Mouse (Mus musculus) myocyte (in vitro differentiated cells): ENCODE data around the gene Plekhm3.

ENCODE experiments used
- CEBPB ChIP-seq: IDR thresholded peaks from 2 replicates; pipeline ENCODE4 v1.6.1; 2011; ENCODE audit warnings: mild to moderate bottlenecking, moderate library complexity; ENCODE audit not compliant: poor library complexity, insufficient read depth, severe bottlenecking
- E2F4 ChIP-seq: IDR thresholded peaks from one replicate; pipeline ENCODE4 v1.6.1; 2011; ENCODE audit warnings: mild to moderate bottlenecking, control low read depth, moderate library complexity; ENCODE audit not compliant: insufficient read depth
- MAX ChIP-seq: IDR thresholded peaks from one replicate; pipeline ENCODE4 v1.6.1; 2011; ENCODE audit warnings: low read depth, mild to moderate bottlenecking, control low read depth
- MYOD1 ChIP-seq, 3 experiments: IDR thresholded peaks; one replicate each; pipeline ENCODE4 v1.6.1; 2011; ENCODE audit warnings: control low read depth in 2 of 3, low read depth in 2 of 3, mild to moderate bottlenecking in 2 of 3, moderate library complexity in 1 of 3; ENCODE audit not compliant: insufficient read length in 2 of 3, control insufficient read depth in 1 of 3
- MYOG ChIP-seq, 3 experiments: IDR thresholded peaks; one replicate each; pipeline ENCODE4 v1.6.1; 2011; ENCODE audit warnings: control low read depth in 2 of 3, low read depth in 2 of 3, mild to moderate bottlenecking in 2 of 3; ENCODE audit not compliant: insufficient read length in 2 of 3, control insufficient read depth in 1 of 3, insufficient read depth in 1 of 3
- POLR2A ChIP-seq: IDR thresholded peaks from one replicate; pipeline ENCODE4 v1.6.1; 2011; ENCODE audit warnings: low read depth, mild to moderate bottlenecking, control low read depth, moderate library complexity; ENCODE audit not compliant: insufficient read length
- POLR2AphosphoS2 ChIP-seq: IDR thresholded peaks from one replicate; pipeline ENCODE4 v1.6.1; 2011; ENCODE audit warnings: low read depth, control low read depth; ENCODE audit not compliant: insufficient read length
- SRF ChIP-seq: IDR thresholded peaks from one replicate; pipeline ENCODE4 v1.6.1; 2011; ENCODE audit warnings: low read depth; ENCODE audit not compliant: control insufficient read depth, insufficient read length
- TCF12 ChIP-seq: IDR thresholded peaks from one replicate; pipeline ENCODE4 v1.6.1; 2011; ENCODE audit warnings: mild to moderate bottlenecking, control low read depth; ENCODE audit not compliant: poor library complexity, insufficient read depth, severe bottlenecking
- TCF3 ChIP-seq: IDR thresholded peaks from one replicate; pipeline ENCODE4 v1.6.1; 2011; ENCODE audit warnings: low read depth, control low read depth; ENCODE audit not compliant: insufficient read length
- USF1 ChIP-seq: IDR thresholded peaks from one replicate; pipeline ENCODE4 v1.6.1; 2011; ENCODE audit warnings: low read depth, mild to moderate bottlenecking, control low read depth, moderate library complexity

DNA sequence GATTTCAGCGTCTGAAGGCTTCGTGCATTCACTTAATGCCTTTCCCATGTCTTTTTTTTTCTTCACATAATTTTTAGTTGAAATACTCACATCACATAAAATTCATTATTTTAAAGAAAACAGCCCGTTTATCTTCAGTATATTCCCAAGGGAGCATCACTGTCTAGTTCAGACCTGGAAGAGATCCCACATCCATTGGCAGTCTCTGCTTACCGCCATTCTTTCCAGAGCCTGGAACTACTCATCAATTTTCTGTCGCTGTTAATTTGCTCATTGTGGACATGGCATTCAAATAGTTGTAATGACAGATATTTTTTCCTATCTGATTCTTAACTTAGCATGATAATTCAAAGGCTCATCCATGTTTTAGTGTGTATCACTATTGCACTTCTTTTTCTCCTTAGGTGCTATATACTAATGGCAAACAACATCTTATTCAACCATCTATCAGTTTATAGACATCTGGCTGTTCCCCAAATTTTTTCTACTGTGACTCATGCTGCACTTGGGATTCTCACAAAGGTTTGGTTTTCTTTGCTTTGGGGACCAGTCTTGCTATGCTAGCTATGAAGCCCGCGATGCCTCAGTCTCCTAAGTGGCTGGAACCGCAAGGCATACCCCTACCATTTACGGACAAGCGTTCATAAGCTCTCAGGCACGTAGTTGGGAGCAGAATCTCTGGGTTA, 96.2 kb downstream of the Plekhm3 start:
- TF ChIP-seq POLR2A (no peak), POLR2AphosphoS2 (no peak), SRF (no peak), E2F4 (no peak), USF1 (no peak), CEBPB (no peak), MAX (no peak), TCF12 (no peak), MYOG (IDR thresholded peaks at IDR 0.05; ENCODE audit: control insufficient read depth in 1 of 3, insufficient read depth in 1 of 3, insufficient read length in 2 of 3, low read depth in 2 of 3) (no peak), MYOD1 (IDR thresholded peaks at IDR 0.05; ENCODE audit: control insufficient read depth in 1 of 3, insufficient read length in 2 of 3, low read depth in 2 of 3) (no peak), TCF3 (no peak)
